Mouse (Mus musculus) left cerebral cortex, adult 8-10 months (tissue): ENCODE results near the gene Ppfibp1. TPM values are rescaled to one million over a fixed set of nuclear protein-coding genes. Genes with fewer than 3 reads are reported as not detected.

ENCODE experiments used
- DNase-seq, 2 experiments: peaks; one replicate each; pipeline ENCODE4 v3.0.0; 2022; ENCODE audit warnings: low spot score in 2 of 2
- total RNA-seq, 4 experiments: library from RNA; stranded (reverse); gene quantifications; 2 replicates each; pipeline ENCODE4 v1.2.4; 2022

Gene Ppfibp1
- total RNA-seq, 4 experiments from 2014 or later: 48.2 to 53.8 (median 52.5) TPM

- peak in 1 of 2 experiments; percentile 64 for DNase-seq
Measured at GRCm38 (mm10) chr6:146955896-146956295, 67.6 kb downstream of the Ppfibp1 start.

GRCm38 (mm10) chr6:146956961-146957360, 68.7 kb downstream of the Ppfibp1 start:
- no peak for DNase-seq

GRCm38 (mm10) chr6:146958694-146959093, 70.4 kb downstream of the Ppfibp1 start:
- DNase-seq: no peak

- no peak for DNase-seq
Measured at GRCm38 (mm10) chr6:146959908-146960680, 71.8 kb downstream of the Ppfibp1 start.

- no peak for DNase-seq
Measured at GRCm38 (mm10) chr6:146960956-146961355, 72.7 kb downstream of the Ppfibp1 start.

GRCm38 (mm10) chr6:146961832-146962481, 73.7 kb downstream of the Ppfibp1 start:
- DNase-seq: no peak

GRCm38 (mm10) chr6:146963396-146964150, 75.3 kb downstream of the Ppfibp1 start:
- DNase-seq: no peak

- DNase-seq: no peak
Measured at GRCm38 (mm10) chr6:146965139-146965772, 77.0 kb downstream of the Ppfibp1 start.

GRCm38 (mm10) chr6:146966446-146967019, 78.2 kb downstream of the Ppfibp1 start:
- DNase-seq: no peak

- DNase-seq: no peak
Measured at GRCm38 (mm10) chr6:146967836-146968235, 79.5 kb downstream of the Ppfibp1 start.

- no peak for DNase-seq
Measured at GRCm38 (mm10) chr6:146970811-146971210, 82.5 kb downstream of the Ppfibp1 start.

GRCm38 (mm10) chr6:146971366-146971765, 83.1 kb downstream of the Ppfibp1 start:
- DNase-seq: no peak

GRCm38 (mm10) chr6:146972009-146972408, 83.7 kb downstream of the Ppfibp1 start:
- no peak for DNase-seq

GRCm38 (mm10) chr6:146972740-146973139, 84.5 kb downstream of the Ppfibp1 start:
- no peak for DNase-seq

GRCm38 (mm10) chr6:146973406-146973805, 85.1 kb downstream of the Ppfibp1 start:
- no peak for DNase-seq

- DNase-seq: no peak
Measured at GRCm38 (mm10) chr6:146973830-146974229, 85.5 kb downstream of the Ppfibp1 start.

- DNase-seq: no peak
Measured at GRCm38 (mm10) chr6:146976446-146976845, 88.2 kb downstream of the Ppfibp1 start.

- DNase-seq: no peak
Measured at GRCm38 (mm10) chr6:146978691-146979114, 90.4 kb downstream of the Ppfibp1 start.

- no peak for DNase-seq
Measured at GRCm38 (mm10) chr6:146979115-146979744, 90.9 kb downstream of the Ppfibp1 start.

- no peak for DNase-seq
Measured at GRCm38 (mm10) chr6:146979953-146980352, 91.7 kb downstream of the Ppfibp1 start.
